Mouse (Mus musculus) liver, postnatal 0 days (tissue): ENCODE results near the gene Pygl.
"Not testable (repeated sequence)": the region's sequence is repeated elsewhere in the genome, so short reads cannot be mapped to it uniquely, and the experiment has no call there.

Experiments used
- CTCF ChIP-seq: sonication (generic); IDR thresholded peaks from 2 replicates; pipeline ENCODE4 v1.5.1; 2016; ENCODE audit warnings: antibody characterized with exemption, low read depth
- EP300 ChIP-seq: IDR thresholded peaks from 2 replicates; pipeline ENCODE4 v1.6.1; 2016; ENCODE audit warnings: antibody characterized with exemption, low read depth, mild to moderate bottlenecking

GRCm38 (mm10) chr12:70183507-70183906 is 47.8 kb downstream of the Pygl start:
- TF ChIP-seq CTCF, EP300: not testable (repeated sequence)
